ENCODE assay signal across 5 mouse cellular contexts in genomic region chr11:3158800-3159199, GRCm38 (mm10). TPM values are rescaled to one million over a fixed set of nuclear protein-coding genes. Genes with fewer than 3 reads are reported as not detected.
DNase-seq lines count a peak whose midpoint lies in the region; ATAC-seq lines count a peak whose summit lies in the region.
"Not testable (repeated sequence)": the region's sequence is repeated elsewhere in the genome, so short reads cannot be mapped to it uniquely, and the experiment has no call there.

No protein-coding gene starts in this region.

- H3K27ac ChIP-seq in heart, embryonic 10.5 days: not testable (repeated sequence)

- H3K9me3 ChIP-seq in heart, embryonic 10.5 days: peaks cover 14% of the 10 kb centered on the region

- not testable (repeated sequence) for H3K4me1 ChIP-seq in heart, embryonic 10.5 days

- ATAC-seq in common myeloid progenitor, adult 5-6 weeks (replicated peaks; ENCODE audit: low read depth, poor library complexity, severe bottlenecking): peak; percentile 1; the same call in 1 of the 2 replicates
- peak; percentile 0; the same call in 1 of the 2 replicates for ATAC-seq in megakaryocyte progenitor cell, adult 5-6 weeks (replicated peaks; ENCODE audit: poor library complexity)

- H3K27me3 ChIP-seq in heart, embryonic 10.5 days (ENCODE audit: insufficient read depth, poor library complexity, severe bottlenecking): not testable (repeated sequence)

- H3K4me3 ChIP-seq in heart, embryonic 10.5 days: not testable (repeated sequence)

- 81% methylated on average over 4 of the region's 4 CpGs for WGBS in heart, embryonic 10.5 days

- not testable (repeated sequence) for H3K36me3 ChIP-seq in heart, embryonic 10.5 days

- peak; percentile 69 for DNase-seq in heart, embryonic 10.5 days (ENCODE audit: low spot score)
- DNase-seq in spleen, postnatal 4 days (ENCODE audit: low spot score in 2 of 2): peak; percentile 16 to 69
- peak; percentile 21 for DNase-seq in urinary bladder, postnatal 10 days (ENCODE audit: low spot score)

RNA-seq across cellular contexts. Expression of gene Sfi1, which starts 34.5 kb away (rescaled TPM):
- total RNA-seq in common myeloid progenitor, adult 5-6 weeks (2017): 16.6 and 19.5 TPM in 2 replicates
- polyA plus RNA-seq in heart, embryonic 10.5 days (2016; fragmentation: Nextera tagmentation; extraction: Ambion mirVana): 10.3 and 11.7 TPM in 2 replicates
- total RNA-seq in megakaryocyte progenitor cell, adult 5-6 weeks (2015): 5.2 and 6.0 TPM in 2 replicates
- 6.2 and 14.2 TPM in 2 replicates for total RNA-seq in megakaryocyte progenitor cell, adult 5-6 weeks (2017)

RNA-seq across cellular contexts. Expression of gene Eif4enif1, which starts 43.4 kb away (rescaled TPM):
- total RNA-seq in common myeloid progenitor, adult 5-6 weeks (2017): 58.9 and 75.0 TPM in 2 replicates
- polyA plus RNA-seq in heart, embryonic 10.5 days (2016; fragmentation: Nextera tagmentation; extraction: Ambion mirVana): 42.4 and 51.0 TPM in 2 replicates
- total RNA-seq in megakaryocyte progenitor cell, adult 5-6 weeks (2015): 96.1 and 110 TPM in 2 replicates
- 40.1 and 49.2 TPM in 2 replicates for total RNA-seq in megakaryocyte progenitor cell, adult 5-6 weeks (2017)
